Mouse (Mus musculus) inflammation-experienced regulatory T-cells, adult 16 weeks (primary cell): ENCODE results near the gene Tmem9b. TPM values are rescaled to one million over a fixed set of nuclear protein-coding genes. Genes with fewer than 3 reads are reported as not detected.

Experiments
- polyA plus RNA-seq: library from polyadenylated mRNA; unstranded; fragments of 100-300 nt; shearing (Covaris generic); gene quantifications from one replicate; pipeline ENCODE4 v1.2.1, GENCODE M21; 2017

The Tmem9b gene
- 93.9 TPM for polyA plus RNA-seq

DNA sequence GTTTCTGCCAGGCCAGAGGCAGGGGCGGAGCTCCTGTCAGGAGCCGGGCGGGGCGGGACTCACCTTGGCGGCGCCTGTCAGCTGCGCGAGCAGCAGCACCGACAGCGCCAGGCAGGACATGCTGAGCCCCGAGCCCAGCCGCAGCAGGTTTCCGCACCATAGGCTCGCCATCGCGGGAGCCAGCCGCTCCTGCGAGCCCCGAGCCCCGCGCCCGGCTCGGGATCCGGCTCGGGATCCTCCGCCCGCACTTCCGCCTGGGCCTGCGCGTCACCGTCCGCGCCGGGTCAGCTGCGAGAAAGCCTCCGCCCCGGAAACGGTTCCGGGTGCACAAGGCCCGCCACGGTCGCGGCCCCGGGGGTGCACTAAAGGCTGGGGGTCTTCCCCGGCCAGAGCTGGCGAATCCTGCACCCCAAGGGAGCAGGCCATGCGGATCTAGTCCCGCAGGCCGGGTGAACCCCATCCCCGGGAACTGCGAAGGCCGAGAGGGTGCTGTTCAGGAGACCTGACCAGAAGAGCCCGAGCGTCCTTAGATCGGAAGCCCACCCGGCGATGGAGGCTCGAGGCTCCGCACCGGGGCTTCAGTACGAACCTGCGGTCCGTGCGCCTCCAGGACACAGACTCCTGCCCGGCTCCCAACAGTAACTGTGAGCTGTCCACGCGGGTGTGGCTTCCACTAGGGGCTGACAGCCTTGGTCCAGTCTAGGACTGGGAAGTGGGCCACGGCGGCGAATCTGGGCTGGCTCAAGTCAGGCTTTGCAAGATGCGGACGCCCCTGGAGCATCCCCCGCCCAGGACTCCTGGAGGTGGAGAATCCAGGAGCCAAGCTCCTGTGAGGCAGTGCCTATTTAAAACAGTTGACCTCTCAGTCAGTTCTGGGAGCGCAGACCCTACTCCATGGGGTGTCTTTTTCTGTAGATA is at the start of gene Tmem9b:
Tmem9b (minus strand) TSS at position 868 of the 918 bp plus-strand sequence.

DNA sequence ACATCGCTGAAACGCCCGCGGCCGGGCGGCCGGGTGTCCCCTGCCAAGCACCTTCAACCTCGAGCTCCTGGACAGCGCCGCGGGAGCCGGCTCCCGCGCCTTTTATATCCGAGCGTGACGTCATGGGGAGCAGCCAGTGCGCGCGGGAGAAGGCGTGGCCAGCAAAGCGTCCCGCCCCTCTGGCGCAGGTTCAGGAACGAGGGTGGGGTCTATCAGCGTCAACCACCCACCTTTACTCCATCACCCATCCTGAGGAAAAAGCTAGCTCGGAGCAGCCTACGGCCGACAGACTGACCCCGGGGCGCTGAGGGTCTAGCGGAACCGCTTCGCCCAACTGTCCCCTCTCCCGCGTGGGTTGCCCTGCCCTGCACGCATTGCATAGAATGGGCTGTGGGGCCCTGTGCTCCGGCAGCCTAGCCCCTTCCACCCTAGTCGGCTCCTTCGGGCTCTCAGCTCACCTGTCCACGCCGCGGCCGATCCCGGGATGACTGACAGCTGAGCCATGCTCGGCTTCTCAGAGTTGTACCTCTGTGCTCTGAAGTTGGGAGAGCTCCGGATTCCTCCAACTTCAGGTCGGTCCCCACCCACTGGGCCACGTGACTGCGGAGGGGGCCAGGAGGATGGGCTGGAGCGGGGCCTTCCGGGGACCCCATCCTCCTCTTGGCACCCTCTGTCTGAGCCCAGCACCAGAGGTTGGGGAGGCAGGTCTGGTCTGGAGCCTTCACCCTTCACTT is 29.0 kb upstream of the Tmem9b start, which contains the start of gene Nrip3:
Nrip3 (minus strand) TSS at position 556 of the 734 bp plus-strand sequence.

DNA sequence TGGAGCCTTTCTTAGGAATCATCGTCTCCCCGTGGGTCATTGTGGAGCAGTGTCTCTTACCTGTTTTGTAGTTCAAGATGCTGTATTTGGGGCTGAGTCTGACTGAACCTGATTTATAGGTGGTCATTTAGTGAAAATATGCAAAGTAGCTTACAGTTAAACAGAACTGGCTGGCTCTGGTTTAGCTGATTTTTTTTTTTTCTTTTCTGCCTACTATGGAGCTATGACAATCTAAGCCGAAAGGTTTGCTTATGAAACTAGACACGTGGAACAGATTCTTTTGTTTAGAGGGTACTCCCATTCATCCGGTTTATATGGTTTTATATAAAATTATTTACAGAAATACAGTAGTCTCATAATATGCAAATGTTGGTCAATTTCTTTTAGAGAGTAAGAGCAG is 21.0 kb downstream of the Tmem9b start, which contains the start of gene Ascl3:
Ascl3 (minus strand) TSS at position 101 of the 400 bp plus-strand sequence.

DNA sequence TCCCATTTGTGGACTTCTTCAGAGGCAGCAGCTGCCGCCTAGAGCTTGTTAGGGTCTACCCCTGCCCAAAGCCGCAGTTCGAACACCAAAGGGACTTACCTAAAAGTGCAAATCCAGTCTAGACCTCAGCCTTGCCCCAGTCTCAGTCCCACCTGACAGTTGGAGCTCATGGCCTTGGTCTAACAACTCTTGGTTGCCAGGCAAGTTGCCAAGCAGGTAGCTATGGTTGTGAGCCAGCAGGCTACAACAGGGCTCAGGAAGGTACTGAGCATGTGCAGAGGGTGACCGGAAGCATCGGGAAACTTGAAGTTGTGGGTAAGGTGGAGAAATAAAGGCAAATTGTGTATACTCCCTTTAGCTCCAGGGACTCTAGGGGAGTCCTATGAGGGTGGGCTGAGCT is 29.0 kb downstream of the Tmem9b start, which contains the start of gene BC051019:
BC051019 (minus strand) TSS at position 154 of the 400 bp plus-strand sequence.

DNA sequence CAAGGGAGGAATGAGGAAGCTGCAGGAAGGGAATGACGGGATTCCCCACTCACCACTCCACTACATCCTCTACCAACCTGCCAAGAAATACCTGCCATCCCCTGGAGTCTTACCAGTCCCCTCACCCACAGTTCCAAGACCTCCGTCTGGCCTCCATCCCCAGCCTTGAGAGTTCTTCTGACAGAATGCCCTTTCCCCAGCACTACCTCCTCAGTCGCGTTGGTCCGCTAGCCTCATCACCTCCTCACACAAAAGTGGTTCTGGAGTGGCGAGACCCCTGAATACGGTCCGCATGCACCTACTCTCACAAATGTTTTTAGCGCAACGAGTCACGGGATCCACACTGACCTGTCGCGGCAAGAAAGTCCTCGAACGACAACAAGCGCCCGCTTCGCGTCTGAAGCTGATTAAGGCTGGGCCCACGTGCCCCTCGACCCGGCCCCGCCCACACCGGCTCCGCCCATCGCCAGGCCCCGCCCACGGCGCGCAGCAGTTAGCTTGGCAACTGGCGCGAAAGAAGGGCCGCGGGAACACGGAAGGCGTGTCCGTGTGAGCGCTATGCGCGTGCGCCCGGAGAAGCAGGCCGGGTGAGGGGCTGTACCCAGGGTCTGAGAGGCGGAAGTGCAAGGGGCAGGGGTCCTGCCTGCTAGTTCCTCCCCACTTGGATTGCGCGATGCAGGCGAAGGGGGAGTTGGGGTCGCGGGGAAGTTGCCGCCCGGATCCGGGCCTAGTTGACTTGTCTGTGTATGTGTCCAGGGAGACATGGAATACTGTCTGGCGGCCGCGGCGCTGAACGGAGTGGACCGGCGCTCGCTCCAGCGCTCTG is 49.3 kb downstream of the Tmem9b start, which contains the start of the genes St5 and Akip1:
St5 (minus strand) TSS at position 416 of the 826 bp plus-strand sequence.
Akip1 (plus strand) TSS at position 501 of the 826 bp plus-strand sequence.

Other genes starting within 250 kb of the Tmem9b start
- gene Trim66, start 244.7 kb downstream of the Tmem9b start, polyA plus RNA-seq, result 0.04 TPM
- gene Rpl27a, start 233.7 kb downstream of the Tmem9b start, polyA plus RNA-seq, result 108 TPM
- 0.73 TPM for gene St5, start 49.3 kb downstream of the Tmem9b start, polyA plus RNA-seq
- gene Akip1, start 49.2 kb downstream of the Tmem9b start, polyA plus RNA-seq, result 31.7 TPM
- gene BC051019, start 29.0 kb downstream of the Tmem9b start, polyA plus RNA-seq, result 0.23 TPM
- 0.43 TPM for gene Ascl3, start 21.1 kb downstream of the Tmem9b start, polyA plus RNA-seq
- 0.29 TPM for gene Nrip3, start 29.1 kb upstream of the Tmem9b start, polyA plus RNA-seq
- gene Scube2, start 112.8 kb upstream of the Tmem9b start, polyA plus RNA-seq, result not detected
- gene Dennd5a, start 207.6 kb upstream of the Tmem9b start, polyA plus RNA-seq, result 20.5 TPM
- 57.9 TPM for gene Tmem41b, start 234.1 kb upstream of the Tmem9b start, polyA plus RNA-seq